Mouse (Mus musculus): ENCODE results near the gene Ifit1bl2. TPM values are rescaled to one million over a fixed set of nuclear protein-coding genes. Genes with fewer than 3 reads are reported as not detected.

Ifit1bl2 gene
- polyA plus RNA-seq (2015; fragmentation: Nextera tagmentation; extraction: Ambion mirVana), result 0.05 and 0.08 TPM in 2 replicates

GRCm38 (mm10) chr19:34640623-34641022, at the start of gene Ifit1bl2, which contains the start of gene Ifit1:
Gene Ifit1bl2 (minus strand): TSS chr19:34640743.
Gene Ifit1 (plus strand): TSS chr19:34640871.
- H3K27me3 ChIP-seq, result no peaks in the 10 kb centered on the region
- WGBS, result 67% methylated on average over 4 of the region's 4 CpGs

GRCm38 (mm10) chr19:34685530-34685929, 45.0 kb upstream of the Ifit1bl2 start:
- 91% methylated on average over 1 of the region's 1 CpGs for WGBS

More at GRCm38 (mm10) chr19:34640623-34641022, at the start of gene Ifit1bl2, which contains the start of gene Ifit1:
- H3K9me3 ChIP-seq (replicated peaks), result no peaks in the 10 kb centered on the region
- no peak within 1 kb of the TSS for H3K9ac ChIP-seq
- no peak within 1 kb of the TSS for H3K4me2 ChIP-seq
- no peak within 1 kb of the TSS for H3K4me3 ChIP-seq
- no peaks in the 10 kb centered on the region for H3K36me3 ChIP-seq (ENCODE audit: poor library complexity, severe bottlenecking)
- no peak for ATAC-seq
- no peak within 1 kb of the TSS for H3K27ac ChIP-seq
- no peaks in the 10 kb centered on the region for H3K4me1 ChIP-seq

DNA sequence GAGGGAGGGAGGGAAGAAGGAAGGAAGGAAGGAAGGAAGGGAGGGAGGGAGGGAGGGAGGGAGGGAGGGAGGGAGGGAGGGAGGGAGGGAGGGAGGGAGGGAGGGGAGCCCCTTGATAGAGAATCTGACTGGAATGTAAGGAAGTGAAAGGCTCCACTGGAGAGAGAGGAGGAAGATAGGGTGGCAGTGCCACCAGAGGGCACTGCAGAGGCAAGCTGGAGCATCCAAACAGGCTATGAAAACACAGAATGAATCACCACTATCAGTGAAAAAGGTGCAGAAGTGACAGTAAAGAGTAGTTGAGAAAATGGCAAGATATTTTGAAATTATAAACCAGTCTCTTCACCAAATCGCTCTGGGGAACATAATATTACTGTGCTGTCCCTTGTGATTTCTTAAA, 44.3 kb upstream of the Ifit1bl2 start:
- Histone ChIP-seq H3K9me3 (replicated peaks) (no peaks in the 10 kb centered on the region), H3K27me3 (no peaks in the 10 kb centered on the region), H3K4me1 (no peaks in the 10 kb centered on the region), H3K9ac (no peak overlapping the region), H3K4me2 (no peak overlapping the region), H3K4me3 (no peak overlapping the region), H3K36me3 (ENCODE audit: poor library complexity, severe bottlenecking) (no peaks in the 10 kb centered on the region), H3K27ac (no peak overlapping the region)
- ATAC-seq, result peak; percentile 55; the same call in 1 of the 2 replicates
- WGBS, result 78% methylated on average over 1 of the region's 1 CpGs

More at GRCm38 (mm10) chr19:34685530-34685929, 45.0 kb upstream of the Ifit1bl2 start:
- ATAC-seq, result no peak
- H3K36me3 ChIP-seq (ENCODE audit: poor library complexity, severe bottlenecking), result no peaks in the 10 kb centered on the region
- no peaks in the 10 kb centered on the region for H3K4me1 ChIP-seq
- no peak overlapping the region for H3K4me2 ChIP-seq
- no peak overlapping the region for H3K27ac ChIP-seq
- no peaks in the 10 kb centered on the region for H3K9me3 ChIP-seq (replicated peaks)
- H3K27me3 ChIP-seq, result no peaks in the 10 kb centered on the region
- H3K4me3 ChIP-seq, result no peak overlapping the region
- H3K9ac ChIP-seq, result no peak overlapping the region

DNA sequence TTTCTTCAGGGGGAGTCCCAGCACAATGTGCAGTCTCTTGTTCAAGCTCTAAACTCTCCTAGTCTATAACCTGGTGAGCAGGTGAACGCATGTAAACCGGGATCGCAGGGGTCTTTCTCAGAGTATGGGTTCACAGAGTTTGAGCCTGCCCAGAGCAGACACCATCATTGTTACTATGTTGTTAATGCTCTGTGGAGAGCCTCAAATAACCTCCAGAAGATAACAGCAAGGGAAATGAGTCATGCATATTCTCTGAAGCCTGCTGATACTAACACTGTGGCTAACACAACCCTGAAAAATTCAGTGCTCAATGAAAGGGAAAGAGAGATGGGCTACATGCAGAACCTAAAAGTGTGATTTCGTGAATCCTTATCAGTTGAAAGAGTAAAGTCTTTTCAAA, 37.9 kb upstream of the Ifit1bl2 start:
- no peak overlapping the region for H3K4me2 ChIP-seq
- H3K4me3 ChIP-seq, result no peak overlapping the region
- H3K27ac ChIP-seq, result no peak overlapping the region
- no peak overlapping the region for H3K9ac ChIP-seq
- no peak for ATAC-seq
- no peaks in the 10 kb centered on the region for H3K9me3 ChIP-seq (replicated peaks)
- no peaks in the 10 kb centered on the region for H3K4me1 ChIP-seq
- H3K36me3 ChIP-seq (ENCODE audit: poor library complexity, severe bottlenecking), result no peaks in the 10 kb centered on the region
- H3K27me3 ChIP-seq, result no peaks in the 10 kb centered on the region
- 94% methylated on average over 4 of the region's 4 CpGs for WGBS

GRCm38 (mm10) chr19:34673476-34673875, 32.9 kb upstream of the Ifit1bl2 start:
- H3K4me3 ChIP-seq, result no peak overlapping the region
- H3K27me3 ChIP-seq, result no peaks in the 10 kb centered on the region
- H3K9ac ChIP-seq, result no peak overlapping the region
- 60% methylated on average over 7 of the region's 7 CpGs for WGBS
- H3K27ac ChIP-seq, result no peak overlapping the region
- no peak for ATAC-seq
- no peaks in the 10 kb centered on the region for H3K9me3 ChIP-seq (replicated peaks)
- H3K4me2 ChIP-seq, result no peak overlapping the region
- H3K4me1 ChIP-seq, result no peaks in the 10 kb centered on the region
- H3K36me3 ChIP-seq (ENCODE audit: poor library complexity, severe bottlenecking), result no peaks in the 10 kb centered on the region

DNA sequence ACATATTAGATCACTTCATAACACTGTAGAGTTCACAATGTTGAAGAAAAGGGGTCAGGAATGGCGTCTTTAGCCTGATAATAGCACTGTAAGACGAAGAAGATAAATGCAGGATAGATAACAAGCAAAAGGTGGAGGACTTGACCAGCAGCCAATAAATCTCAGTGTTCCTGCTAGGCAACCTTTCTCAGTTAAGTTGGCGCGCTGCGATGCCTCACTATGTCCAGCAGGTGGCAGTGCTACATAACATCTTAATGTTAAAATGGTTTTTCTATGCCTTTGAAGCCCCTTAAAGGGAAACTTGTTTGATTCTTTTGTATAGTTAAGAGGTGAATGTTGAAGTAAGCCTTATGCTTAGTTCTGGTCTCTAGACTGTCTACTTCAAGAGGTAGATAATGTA, 25.6 kb upstream of the Ifit1bl2 start:
- no peaks in the 10 kb centered on the region for H3K9me3 ChIP-seq (replicated peaks)
- no peak overlapping the region for H3K4me3 ChIP-seq
- no peaks in the 10 kb centered on the region for H3K4me1 ChIP-seq
- no peak overlapping the region for H3K27ac ChIP-seq
- no peak overlapping the region for H3K9ac ChIP-seq
- 1% methylated on average over 5 of the region's 5 CpGs for WGBS
- no peaks in the 10 kb centered on the region for H3K27me3 ChIP-seq
- H3K36me3 ChIP-seq (ENCODE audit: poor library complexity, severe bottlenecking), result no peaks in the 10 kb centered on the region
- H3K4me2 ChIP-seq, result no peak overlapping the region
- no peak for ATAC-seq

- no peak overlapping the region for H3K9ac ChIP-seq
- WGBS, result 47% methylated on average over 5 of the region's 5 CpGs
Measured at GRCm38 (mm10) chr19:34662740-34663139, 22.2 kb upstream of the Ifit1bl2 start.

DNA sequence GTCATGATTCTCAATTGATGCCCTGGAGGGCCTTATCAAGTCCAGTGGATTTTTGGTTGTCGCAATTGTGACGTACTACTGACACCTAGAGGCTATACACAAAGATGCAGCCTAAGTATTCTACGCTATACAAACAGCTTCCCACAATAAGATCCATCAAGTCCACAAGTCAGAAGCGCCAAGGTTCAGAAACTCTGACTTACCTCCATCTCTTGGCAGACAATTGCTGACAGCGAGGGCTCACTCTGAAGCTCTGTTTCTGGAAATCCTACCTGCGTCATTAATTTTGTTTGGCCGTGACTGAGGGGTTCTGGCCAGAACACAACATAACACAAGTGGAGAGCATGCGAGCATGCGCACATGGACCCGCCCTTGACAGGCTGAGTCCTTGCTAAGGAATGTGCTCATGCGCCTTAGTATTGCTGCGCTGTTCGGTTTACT, 21.5 kb upstream of the Ifit1bl2 start:
- Histone ChIP-seq H3K36me3 (ENCODE audit: poor library complexity, severe bottlenecking) (no peaks in the 10 kb centered on the region), H3K9me3 (replicated peaks) (no peaks in the 10 kb centered on the region), H3K9ac (no peak overlapping the region), H3K27ac (no peak overlapping the region), H3K4me3 (peak overlapping the region; percentile 37), H3K27me3 (no peaks in the 10 kb centered on the region), H3K4me2 (peak overlapping the region; percentile 57), H3K4me1 (no peaks in the 10 kb centered on the region)
- ATAC-seq, result peak; percentile 96
- WGBS, result 20% methylated on average over 13 of the region's 13 CpGs

More at GRCm38 (mm10) chr19:34662740-34663139, 22.2 kb upstream of the Ifit1bl2 start:
- no peaks in the 10 kb centered on the region for H3K36me3 ChIP-seq (ENCODE audit: poor library complexity, severe bottlenecking)
- H3K9me3 ChIP-seq (replicated peaks), result no peaks in the 10 kb centered on the region
- H3K4me1 ChIP-seq, result no peaks in the 10 kb centered on the region
- peak overlapping the region; percentile 57; the same call in 1 of the 2 replicates for H3K4me2 ChIP-seq
- H3K27me3 ChIP-seq, result no peaks in the 10 kb centered on the region
- no peak overlapping the region for H3K4me3 ChIP-seq
- H3K27ac ChIP-seq, result no peak overlapping the region
- ATAC-seq, result peak; percentile 23; the same call in 1 of the 2 replicates

DNA sequence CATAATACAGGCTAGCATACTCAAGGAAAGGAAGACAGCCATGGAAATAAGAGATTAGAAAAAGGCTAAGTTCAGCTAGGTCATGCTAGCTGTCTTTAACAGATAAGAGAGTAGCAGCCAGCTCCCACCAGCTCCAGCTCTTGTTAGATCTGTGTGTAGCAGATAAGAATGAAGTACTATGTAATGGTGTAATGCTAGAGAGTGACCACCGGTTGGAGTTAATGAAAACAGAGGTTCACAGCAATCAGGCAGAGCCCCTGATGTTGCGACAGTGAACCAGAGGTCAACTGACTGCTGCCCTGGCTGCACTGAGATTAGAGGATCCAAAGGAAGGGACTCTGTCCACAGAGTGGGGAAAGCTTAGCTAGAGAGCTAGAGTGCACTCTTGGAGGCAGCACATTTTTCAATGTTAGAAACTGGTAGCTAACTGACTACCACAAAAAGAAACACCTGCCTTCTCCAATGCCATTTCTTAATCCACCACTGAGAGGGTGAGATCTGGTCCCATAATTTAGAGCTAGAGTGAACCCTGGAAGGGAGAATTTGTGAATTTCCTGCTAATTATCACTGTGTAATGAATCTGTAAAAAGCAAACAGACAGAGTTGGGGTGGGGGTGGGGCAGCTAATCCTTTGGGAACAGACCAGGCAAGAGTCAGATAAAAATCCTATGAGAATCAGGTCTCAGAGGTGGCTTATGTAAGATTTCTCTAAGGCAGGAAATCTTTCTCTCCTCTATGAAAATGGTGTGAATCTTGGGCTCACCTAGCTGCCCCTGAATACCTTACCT, 16.2 kb upstream of the Ifit1bl2 start:
- H3K9me3 ChIP-seq (replicated peaks), result no peaks in the 10 kb centered on the region
- no peaks in the 10 kb centered on the region for H3K4me1 ChIP-seq
- no peak for ATAC-seq
- H3K9ac ChIP-seq, result no peak overlapping the region
- H3K4me3 ChIP-seq, result no peak overlapping the region
- no peak overlapping the region for H3K27ac ChIP-seq
- H3K4me2 ChIP-seq, result no peak overlapping the region
- 32% methylated on average over 2 of the region's 2 CpGs for WGBS
- no peaks in the 10 kb centered on the region for H3K27me3 ChIP-seq
- no peaks in the 10 kb centered on the region for H3K36me3 ChIP-seq (ENCODE audit: poor library complexity, severe bottlenecking)

- Histone ChIP-seq H3K4me3 (no peak overlapping the region), H3K4me2 (no peak overlapping the region), H3K4me1 (no peaks in the 10 kb centered on the region), H3K27ac (no peak overlapping the region), H3K36me3 (ENCODE audit: poor library complexity, severe bottlenecking) (no peaks in the 10 kb centered on the region), H3K9ac (no peak overlapping the region), H3K27me3 (no peaks in the 10 kb centered on the region), H3K9me3 (replicated peaks) (no peaks in the 10 kb centered on the region)
- no peak for ATAC-seq
- 86% methylated on average over 10 of the region's 10 CpGs for WGBS
Measured at GRCm38 (mm10) chr19:34655227-34655805, 14.8 kb upstream of the Ifit1bl2 start.

DNA sequence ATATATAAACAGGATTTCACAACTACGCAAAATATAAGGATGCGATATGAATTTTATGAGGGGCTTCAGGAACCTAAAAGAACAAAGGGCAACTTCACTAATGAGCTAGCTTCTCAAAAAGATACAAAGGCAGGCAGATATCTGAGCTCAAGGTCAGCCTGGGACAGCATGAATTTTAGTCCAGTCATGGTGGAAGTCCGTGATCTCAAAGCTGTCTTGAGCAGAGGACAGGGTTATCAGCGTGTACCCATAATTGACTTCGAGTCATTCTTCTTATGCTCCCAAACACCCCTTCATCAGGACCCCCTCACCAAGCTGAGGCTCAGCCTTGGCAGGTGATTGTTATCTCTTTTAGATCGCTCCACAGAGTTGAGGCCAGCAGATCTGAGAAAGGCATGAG, 10.5 kb upstream of the Ifit1bl2 start:
- Histone ChIP-seq H3K27me3 (no peaks in the 10 kb centered on the region), H3K4me3 (no peak overlapping the region), H3K27ac (no peak overlapping the region), H3K4me1 (no peaks in the 10 kb centered on the region), H3K9me3 (replicated peaks) (no peaks in the 10 kb centered on the region), H3K9ac (no peak overlapping the region), H3K36me3 (ENCODE audit: poor library complexity, severe bottlenecking) (no peaks in the 10 kb centered on the region), H3K4me2 (no peak overlapping the region)
- no peak for ATAC-seq
- 87% methylated on average over 6 of the region's 6 CpGs for WGBS

- H3K9ac ChIP-seq, result no peak overlapping the region
- H3K36me3 ChIP-seq (ENCODE audit: poor library complexity, severe bottlenecking), result no peaks in the 10 kb centered on the region
- no peak overlapping the region for H3K4me3 ChIP-seq
- no peak overlapping the region for H3K27ac ChIP-seq
- no peak for ATAC-seq
- H3K4me1 ChIP-seq, result no peaks in the 10 kb centered on the region
- no peak overlapping the region for H3K4me2 ChIP-seq
- H3K9me3 ChIP-seq (replicated peaks), result no peaks in the 10 kb centered on the region
- 92% methylated on average over 3 of the region's 3 CpGs for WGBS
- no peaks in the 10 kb centered on the region for H3K27me3 ChIP-seq
Measured at GRCm38 (mm10) chr19:34650276-34650675, 9.7 kb upstream of the Ifit1bl2 start.
